Mouse (Mus musculus): Measurements from ENCODE around the gene Fam189a2. TPM values are rescaled to one million over a fixed set of nuclear protein-coding genes. Genes with fewer than 3 reads are reported as not detected.

Fam189a2 gene
- polyA plus RNA-seq, 1 experiment from 2014 or later, result 0.88 TPM

- H3K9ac ChIP-seq (ENCODE audit: low read depth, low read length), result no peak overlapping the region
- H3K9me3 ChIP-seq (ENCODE audit: control insufficient read depth, low read length), result no peaks in the 10 kb centered on the region
- H3K4me3 ChIP-seq (ENCODE audit: low read length), result no peak overlapping the region
- no peak overlapping the region for H3K4me2 ChIP-seq (ENCODE audit: low read depth, low read length)
- H3K27me3 ChIP-seq (replicated peaks; ENCODE audit: control insufficient read depth, insufficient read depth, low read length), result no peaks in the 10 kb centered on the region
- H3K36me3 ChIP-seq (ENCODE audit: control insufficient read depth, insufficient read depth, low read length), result no peaks in the 10 kb centered on the region
- ATAC-seq, result no peak
- no peaks in the 10 kb centered on the region for H3K4me1 ChIP-seq (ENCODE audit: control insufficient read depth, insufficient read depth, low read length)
- H3K27ac ChIP-seq (ENCODE audit: low read length), result no peak overlapping the region
- 81% methylated on average over 7 of the region's 7 CpGs for WGBS
These were observed 87.9 kb downstream of the Fam189a2 start for GRCm38 (mm10) chr19:23942886-23943285.

GRCm38 (mm10) chr19:23941422-23941949, 89.3 kb downstream of the Fam189a2 start:
- Histone ChIP-seq H3K4me1 (ENCODE audit: control insufficient read depth, insufficient read depth, low read length) (no peaks in the 10 kb centered on the region), H3K9me3 (ENCODE audit: control insufficient read depth, low read length) (no peaks in the 10 kb centered on the region), H3K9ac (ENCODE audit: low read depth, low read length) (no peak overlapping the region), H3K27ac (ENCODE audit: low read length) (no peak overlapping the region), H3K36me3 (ENCODE audit: control insufficient read depth, insufficient read depth, low read length) (no peaks in the 10 kb centered on the region), H3K27me3 (replicated peaks; ENCODE audit: control insufficient read depth, insufficient read depth, low read length) (no peaks in the 10 kb centered on the region), H3K4me3 (ENCODE audit: low read length) (no peak overlapping the region), H3K4me2 (ENCODE audit: low read depth, low read length) (no peak overlapping the region)
- no peak for ATAC-seq
- 82% methylated on average over 12 of the region's 12 CpGs for WGBS

- no peak for ATAC-seq
- Histone ChIP-seq H3K4me2 (ENCODE audit: low read depth, low read length) (no peak overlapping the region), H3K27me3 (replicated peaks; ENCODE audit: control insufficient read depth, insufficient read depth, low read length) (no peaks in the 10 kb centered on the region), H3K4me3 (ENCODE audit: low read length) (no peak overlapping the region), H3K4me1 (ENCODE audit: control insufficient read depth, insufficient read depth, low read length) (no peaks in the 10 kb centered on the region), H3K9ac (ENCODE audit: low read depth, low read length) (no peak overlapping the region), H3K27ac (ENCODE audit: low read length) (no peak overlapping the region), H3K36me3 (ENCODE audit: control insufficient read depth, insufficient read depth, low read length) (no peaks in the 10 kb centered on the region), H3K9me3 (ENCODE audit: control insufficient read depth, low read length) (0 out of 2 replicates have a peak, but pooled peaks cover 3% of the 10 kb centered on the region)
- WGBS, result 90% methylated on average over 5 of the region's 5 CpGs
These were observed 100.0 kb downstream of the Fam189a2 start for GRCm38 (mm10) chr19:23930826-23931225.

- 92% methylated on average over 5 of the region's 5 CpGs for WGBS
- no peaks in the 10 kb centered on the region for H3K27me3 ChIP-seq (replicated peaks; ENCODE audit: control insufficient read depth, insufficient read depth, low read length)
- no peaks in the 10 kb centered on the region for H3K9me3 ChIP-seq (ENCODE audit: control insufficient read depth, low read length)
- no peaks in the 10 kb centered on the region for H3K36me3 ChIP-seq (ENCODE audit: control insufficient read depth, insufficient read depth, low read length)
- no peak overlapping the region for H3K9ac ChIP-seq (ENCODE audit: low read depth, low read length)
- no peaks in the 10 kb centered on the region for H3K4me1 ChIP-seq (ENCODE audit: control insufficient read depth, insufficient read depth, low read length)
- H3K4me2 ChIP-seq (ENCODE audit: low read depth, low read length), result no peak overlapping the region
- H3K4me3 ChIP-seq (ENCODE audit: low read length), result no peak overlapping the region
- H3K27ac ChIP-seq (ENCODE audit: low read length), result no peak overlapping the region
- no peak for ATAC-seq
These were observed 105.3 kb downstream of the Fam189a2 start for GRCm38 (mm10) chr19:23925541-23925940.

- ATAC-seq, result no peak
- Histone ChIP-seq H3K9me3 (ENCODE audit: control insufficient read depth, low read length) (no peaks in the 10 kb centered on the region), H3K36me3 (ENCODE audit: control insufficient read depth, insufficient read depth, low read length) (no peaks in the 10 kb centered on the region), H3K9ac (ENCODE audit: low read depth, low read length) (no peak overlapping the region), H3K4me3 (ENCODE audit: low read length) (no peak overlapping the region), H3K27ac (ENCODE audit: low read length) (no peak overlapping the region), H3K27me3 (replicated peaks; ENCODE audit: control insufficient read depth, insufficient read depth, low read length) (no peaks in the 10 kb centered on the region), H3K4me1 (ENCODE audit: control insufficient read depth, insufficient read depth, low read length) (no peaks in the 10 kb centered on the region), H3K4me2 (ENCODE audit: low read depth, low read length) (no peak overlapping the region)
- 86% methylated on average over 9 of the region's 9 CpGs for WGBS
These were observed 106.0 kb downstream of the Fam189a2 start for GRCm38 (mm10) chr19:23924791-23925190.

GRCm38 (mm10) chr19:23924057-23924456, 106.8 kb downstream of the Fam189a2 start:
- Histone ChIP-seq H3K4me2 (ENCODE audit: low read depth, low read length) (no peak overlapping the region), H3K27ac (ENCODE audit: low read length) (no peak overlapping the region), H3K9ac (ENCODE audit: low read depth, low read length) (no peak overlapping the region), H3K9me3 (ENCODE audit: control insufficient read depth, low read length) (no peaks in the 10 kb centered on the region), H3K36me3 (ENCODE audit: control insufficient read depth, insufficient read depth, low read length) (no peaks in the 10 kb centered on the region), H3K4me1 (ENCODE audit: control insufficient read depth, insufficient read depth, low read length) (no peaks in the 10 kb centered on the region), H3K4me3 (ENCODE audit: low read length) (no peak overlapping the region), H3K27me3 (replicated peaks; ENCODE audit: control insufficient read depth, insufficient read depth, low read length) (no peaks in the 10 kb centered on the region)
- WGBS, result 52% methylated on average over 6 of the region's 6 CpGs
- no peak for ATAC-seq

Other genes starting within 250 kb of the Fam189a2 start
- gene Tjp2, start 194.0 kb upstream of the Fam189a2 start, polyA plus RNA-seq (2015; fragmentation: Nextera tagmentation; extraction: Ambion mirVana), result 33.0 and 40.2 TPM in 2 replicates
- 34.1 and 37.6 TPM in 2 replicates for gene Fxn, start 249.6 kb upstream of the Fam189a2 start, polyA plus RNA-seq (2015; fragmentation: Nextera tagmentation; extraction: Ambion mirVana)

All from intestine, embryonic 16.5 days (tissue).